In the genomic region with DNA sequence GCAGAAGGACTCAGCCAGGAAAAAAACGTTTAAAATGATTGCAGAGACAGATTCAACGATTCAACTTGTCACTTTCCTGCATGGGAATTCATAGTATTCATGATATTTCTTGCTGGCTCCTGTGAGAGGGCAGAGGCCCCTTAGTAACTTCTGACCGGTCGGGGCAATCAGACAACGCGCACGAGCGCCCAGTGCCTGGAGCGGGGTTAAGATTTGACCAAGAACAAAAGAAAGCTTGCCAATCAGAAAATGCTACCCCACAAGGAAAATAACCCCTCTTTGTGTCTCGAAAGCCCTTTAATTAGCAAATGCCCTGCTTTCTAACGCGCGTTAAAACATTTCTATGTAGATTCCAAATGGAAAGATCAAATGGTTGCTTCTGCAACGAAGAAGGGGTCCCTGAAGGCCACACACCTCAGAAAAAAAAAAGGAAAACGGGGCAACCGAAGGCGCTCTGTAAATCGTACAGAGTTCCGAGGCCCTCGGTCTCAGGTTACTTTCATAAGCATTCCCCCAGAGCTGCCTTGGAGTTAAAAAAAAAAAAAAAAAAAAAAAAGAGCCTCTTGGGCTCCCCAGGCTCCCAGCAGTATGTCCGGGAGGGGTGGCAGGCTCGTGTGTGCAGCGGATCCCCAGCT, we compare ENCODE assay signal across 8 mouse cellular contexts. TPM values are rescaled to one million over a fixed set of nuclear protein-coding genes. Genes with fewer than 3 reads are reported as not detected.
DNase-seq lines count a peak whose midpoint lies in the region; ATAC-seq and TF ChIP-seq lines count a peak whose summit lies in the region.

No protein-coding gene starts in this region.

- peaks cover 5% of the 10 kb centered on the region for H3K4me1 ChIP-seq in embryonic fibroblast, embryonic 13.5 days (ENCODE audit: control insufficient read depth, insufficient read depth, low read length)
- peaks cover 5% of the 10 kb centered on the region; the same call in 1 of the 2 replicates for H3K4me1 ChIP-seq in kidney, adult 2 months (ENCODE audit: control insufficient read depth, insufficient read depth, low read length)
- H3K4me1 ChIP-seq in midbrain, embryonic 11.5 days (ENCODE audit: control insufficient read depth, insufficient read depth, low read length) = peaks cover 34% of the 10 kb centered on the region

- peak overlapping the region; percentile 50 for H3K4me3 ChIP-seq in embryonic fibroblast, embryonic 13.5 days (ENCODE audit: insufficient read depth, low read length)
- peak overlapping the region; percentile 52 for H3K4me3 ChIP-seq in kidney, adult 2 months (ENCODE audit: insufficient read depth, low read depth, low read length)
- H3K4me3 ChIP-seq in midbrain, embryonic 11.5 days (ENCODE audit: low read depth, low read length) = peak overlapping the region; percentile 54

- DNase-seq in thymus, postnatal 0 days (ENCODE audit: low spot score) = peak; percentile 4
- DNase-seq in thymus, postnatal 36 days = no peak
- peak; percentile 51 for DNase-seq in kidney, adult 2 months
- peak; percentile 91 for DNase-seq in midbrain, embryonic 11.5 days (ENCODE audit: low spot score, missing footprints)
- DNase-seq in urinary bladder, adult 18-20 months (ENCODE audit: low spot score in 2 of 2) = no peak
- no peak for DNase-seq in cerebellum, postnatal 4 days (ENCODE audit: low spot score in 2 of 2)
- DNase-seq in gastrocnemius, postnatal 36 days = no peak

- no peak for ATAC-seq in midbrain, embryonic 11.5 days (ENCODE audit: low FRiP score)

- peak overlapping the region; percentile 37 for H3K9ac ChIP-seq in midbrain, embryonic 11.5 days (ENCODE audit: low read length)

- peak overlapping the region; percentile 99 for H3K27ac ChIP-seq in embryonic fibroblast, embryonic 13.5 days (ENCODE audit: insufficient read depth, low read length)
- H3K27ac ChIP-seq in kidney, adult 2 months (ENCODE audit: insufficient read depth, low read depth, low read length) = peak overlapping the region; percentile 65
- peak overlapping the region; percentile 31 for H3K27ac ChIP-seq in midbrain, embryonic 11.5 days (ENCODE audit: low read depth, low read length)

- no peak for TF ChIP-seq CTCF in embryonic fibroblast, embryonic 13.5 days (IDR thresholded peaks at IDR 0.05; ENCODE audit: borderline replicate concordance, insufficient read depth, low read length)
- TF ChIP-seq CTCF in kidney, adult 2 months (conservative IDR thresholded peaks at IDR 0.05; ENCODE audit: insufficient read depth, insufficient read length, low read depth, low read length) = no peak

- WGBS in kidney, adult 2 months = 18% methylated on average over 23 of the region's 23 CpGs
- under 1% methylated on average over 23 of the region's 23 CpGs for WGBS in midbrain, embryonic 11.5 days

- H3K36me3 ChIP-seq in kidney, adult 2 months (ENCODE audit: control insufficient read depth, insufficient read depth, low read length) = no peaks in the 10 kb centered on the region
- no peaks in the 10 kb centered on the region for H3K36me3 ChIP-seq in midbrain, embryonic 11.5 days (ENCODE audit: control insufficient read depth, insufficient read depth, low read length)

- no peaks in the 10 kb centered on the region for H3K9me3 ChIP-seq in midbrain, embryonic 11.5 days (ENCODE audit: control insufficient read depth, low read length)

- no peaks in the 10 kb centered on the region for H3K27me3 ChIP-seq in kidney, adult 2 months (replicated peaks; ENCODE audit: control insufficient read depth, insufficient read depth, low read length)
- peaks cover 3% of the 10 kb centered on the region for H3K27me3 ChIP-seq in midbrain, embryonic 11.5 days (ENCODE audit: control insufficient read depth, insufficient read depth, low read length)

- intact Hi-C loops in gastrocnemius, postnatal 36 days (cut with DNase I) = loop anchor here (5.0 kb wide), 2 partner anchors 36 to 164 kb away; a partner anchor contains a TSS

- peak overlapping the region; percentile 79 for H3K4me2 ChIP-seq in midbrain, embryonic 11.5 days

- TF ChIP-seq POLR2A in embryonic fibroblast, embryonic 13.5 days (IDR thresholded peaks at IDR 0.05; ENCODE audit: low read depth, low read length) = no peak; the same call in 1 of the 2 replicates
- no peak for TF ChIP-seq POLR2A in kidney, adult 2 months (IDR thresholded peaks at IDR 0.05; ENCODE audit: low read depth, low read length)

RNA-seq across cellular contexts. Expression of a gene that starts 1.3 kb away (rescaled TPM):
- polyA plus RNA-seq in thymus, postnatal 0 days (2015; fragmentation: Nextera tagmentation; extraction: Ambion mirVana) = 2.3 TPM in 2 replicates
- polyA plus RNA-seq in embryonic fibroblast, embryonic 13.5 days (2011; ENCODE audit: insufficient read length, low read depth, missing spikeins) = 43.0 and 50.6 TPM in 2 replicates
- polyA plus RNA-seq in kidney, adult 2 months (2012; rRNA removed) = 8.6 and 12.6 TPM in 2 replicates
- polyA plus RNA-seq in midbrain, embryonic 11.5 days (2014; fragmentation: Nextera tagmentation; extraction: Ambion mirVana) = 5.3 and 6.3 TPM in 2 replicates
- 10 to 100 TPM; 27.9 to 41.0 TPM for total RNA-seq in gastrocnemius, postnatal 36 days (2021)

RNA-seq across cellular contexts. Expression of a gene that starts 35.1 kb away (rescaled TPM):
- polyA plus RNA-seq in thymus, postnatal 0 days (2015; fragmentation: Nextera tagmentation; extraction: Ambion mirVana) = 1.3 and 1.4 TPM in 2 replicates
- polyA plus RNA-seq in embryonic fibroblast, embryonic 13.5 days (2011; ENCODE audit: insufficient read length, low read depth, missing spikeins) = not detected in 2 replicates
- polyA plus RNA-seq in kidney, adult 2 months (2012; rRNA removed) = 0.22 and 0.46 TPM in 2 replicates
- 7.0 and 7.1 TPM in 2 replicates for polyA plus RNA-seq in midbrain, embryonic 11.5 days (2014; fragmentation: Nextera tagmentation; extraction: Ambion mirVana)
- total RNA-seq in gastrocnemius, postnatal 36 days (2021) = under 1 TPM in 1 of 2 experiments, not detected in 1; 0.25 TPM

Comparison
In these comparisons a context has a peak if more than half of its experiments do, and no peak if none do; other contexts are left out.
1. DNase-seq: peak in thymus, postnatal 0 days (single experiment), kidney, adult 2 months (single experiment) and midbrain, embryonic 11.5 days (single experiment); none in thymus, postnatal 36 days (0 of 2), urinary bladder, adult 18-20 months (0 of 2), cerebellum, postnatal 4 days (0 of 2) and gastrocnemius, postnatal 36 days (0 of 2).
2. H3K27ac ChIP-seq: peak in every context shown above with its lines; median percentile 99 in embryonic fibroblast, embryonic 13.5 days; 65 in kidney, adult 2 months; 31 in midbrain, embryonic 11.5 days.
3. Peak in every context shown above with its lines, with median percentiles within 50 percentile points of each other: H3K4me3 ChIP-seq.